Mouse (Mus musculus): ENCODE results near the gene Grin2c. TPM values are rescaled to one million over a fixed set of nuclear protein-coding genes. Genes with fewer than 3 reads are reported as not detected.

The Grin2c gene
- not detected in 2 replicates for polyA plus RNA-seq (2012; ENCODE audit: insufficient read depth, insufficient read length, low replicate concordance, missing spikeins)

- TF ChIP-seq CTCF (IDR thresholded peaks at IDR 0.05; ENCODE audit: insufficient read depth, low read depth, low read length) (no peak), POLR2A (IDR thresholded peaks at IDR 0.05; ENCODE audit: insufficient read depth, low read depth, low read length) (no peak)
- peak within 1 kb of the TSS; percentile 48 for H3K27ac ChIP-seq (ENCODE audit: insufficient read depth, low read depth, low read length)
- H3K4me1 ChIP-seq (ENCODE audit: control insufficient read depth, insufficient read depth, low read length) = peaks cover 20% of the 10 kb centered on the region
- 9% methylated on average over 44 of the region's 50 CpGs for WGBS
- H3K4me3 ChIP-seq (ENCODE audit: insufficient read depth, low read depth, low read length) = peak within 1 kb of the TSS; percentile 44
Measured at GRCm38 (mm10) chr11:115267061-115267883, at the start of gene Grin2c. Gene Grin2c (minus strand): TSS chr11:115267243.

GRCm38 (mm10) chr11:115314249-115314648, 47.2 kb upstream of the Grin2c start:
- 53% methylated on average over 2 of the region's 2 CpGs for WGBS
- TF ChIP-seq POLR2A (IDR thresholded peaks at IDR 0.05; ENCODE audit: insufficient read depth, low read depth, low read length) = no peak
- no peak for TF ChIP-seq CTCF (IDR thresholded peaks at IDR 0.05; ENCODE audit: insufficient read depth, low read depth, low read length)

GRCm38 (mm10) chr11:115308781-115309180, 41.7 kb upstream of the Grin2c start:
- TF ChIP-seq CTCF (IDR thresholded peaks at IDR 0.05; ENCODE audit: insufficient read depth, low read depth, low read length) (no peak), POLR2A (IDR thresholded peaks at IDR 0.05; ENCODE audit: insufficient read depth, low read depth, low read length) (no peak)
- peaks cover 6% of the 10 kb centered on the region; the same call in 1 of the 2 replicates for H3K4me1 ChIP-seq (ENCODE audit: control insufficient read depth, insufficient read depth, low read length)
- 90% methylated on average over 1 of the region's 1 CpGs for WGBS
- no peak overlapping the region for H3K4me3 ChIP-seq (ENCODE audit: insufficient read depth, low read depth, low read length)
- no peak overlapping the region for H3K27ac ChIP-seq (ENCODE audit: insufficient read depth, low read depth, low read length)

More at GRCm38 (mm10) chr11:115314249-115314648, 47.2 kb upstream of the Grin2c start:
- H3K4me1 ChIP-seq (ENCODE audit: control insufficient read depth, insufficient read depth, low read length) = peaks cover 13% of the 10 kb centered on the region
- no peak overlapping the region for H3K27ac ChIP-seq (ENCODE audit: insufficient read depth, low read depth, low read length)
- no peak overlapping the region for H3K4me3 ChIP-seq (ENCODE audit: insufficient read depth, low read depth, low read length)

GRCm38 (mm10) chr11:115306863-115307262, 39.8 kb upstream of the Grin2c start, which contains the start of gene Otop2:
Gene Otop2 (plus strand): TSS chr11:115307163.
- WGBS = 41% methylated on average over 8 of the region's 8 CpGs
- no peak within 1 kb of the TSS for H3K4me3 ChIP-seq (ENCODE audit: insufficient read depth, low read depth, low read length)
- peaks cover 6% of the 10 kb centered on the region; the same call in 1 of the 2 replicates for H3K4me1 ChIP-seq (ENCODE audit: control insufficient read depth, insufficient read depth, low read length)
- H3K27ac ChIP-seq (ENCODE audit: insufficient read depth, low read depth, low read length) = no peak within 1 kb of the TSS
- TF ChIP-seq POLR2A (IDR thresholded peaks at IDR 0.05; ENCODE audit: insufficient read depth, low read depth, low read length) (no peak), CTCF (IDR thresholded peaks at IDR 0.05; ENCODE audit: insufficient read depth, low read depth, low read length) (no peak)

GRCm38 (mm10) chr11:115303167-115303566, 36.1 kb upstream of the Grin2c start:
- Histone ChIP-seq H3K4me3 (ENCODE audit: insufficient read depth, low read depth, low read length) (no peak overlapping the region), H3K27ac (ENCODE audit: insufficient read depth, low read depth, low read length) (no peak overlapping the region), H3K4me1 (ENCODE audit: control insufficient read depth, insufficient read depth, low read length) (peaks cover 6% of the 10 kb centered on the region; the same call in 1 of the 2 replicates)
- 81% methylated on average over 8 of the region's 8 CpGs for WGBS
- no peak for TF ChIP-seq CTCF (IDR thresholded peaks at IDR 0.05; ENCODE audit: insufficient read depth, low read depth, low read length)

- no peak overlapping the region for H3K4me3 ChIP-seq (ENCODE audit: insufficient read depth, low read depth, low read length)
- peaks cover 8% of the 10 kb centered on the region; the same call in 1 of the 2 replicates for H3K4me1 ChIP-seq (ENCODE audit: control insufficient read depth, insufficient read depth, low read length)
- TF ChIP-seq CTCF (IDR thresholded peaks at IDR 0.05; ENCODE audit: insufficient read depth, low read depth, low read length) = no peak
- no peak for TF ChIP-seq POLR2A (IDR thresholded peaks at IDR 0.05; ENCODE audit: insufficient read depth, low read depth, low read length)
- 88% methylated on average over 2 of the region's 2 CpGs for WGBS
- H3K27ac ChIP-seq (ENCODE audit: insufficient read depth, low read depth, low read length) = no peak overlapping the region
Measured at GRCm38 (mm10) chr11:115301351-115301750, 34.3 kb upstream of the Grin2c start.

- Histone ChIP-seq H3K4me1 (ENCODE audit: control insufficient read depth, insufficient read depth, low read length) (peaks cover 10% of the 10 kb centered on the region; the same call in 1 of the 2 replicates), H3K4me3 (ENCODE audit: insufficient read depth, low read depth, low read length) (no peak overlapping the region), H3K27ac (ENCODE audit: insufficient read depth, low read depth, low read length) (no peak overlapping the region)
- 78% methylated on average over 4 of the region's 4 CpGs for WGBS
- TF ChIP-seq POLR2A (IDR thresholded peaks at IDR 0.05; ENCODE audit: insufficient read depth, low read depth, low read length) (no peak), CTCF (IDR thresholded peaks at IDR 0.05; ENCODE audit: insufficient read depth, low read depth, low read length) (no peak)
Measured at GRCm38 (mm10) chr11:115300745-115301144, 33.7 kb upstream of the Grin2c start.

- 78% methylated on average over 8 of the region's 8 CpGs for WGBS
- TF ChIP-seq CTCF (IDR thresholded peaks at IDR 0.05; ENCODE audit: insufficient read depth, low read depth, low read length) = no peak
- TF ChIP-seq POLR2A (IDR thresholded peaks at IDR 0.05; ENCODE audit: insufficient read depth, low read depth, low read length) = no peak
- no peak overlapping the region for H3K27ac ChIP-seq (ENCODE audit: insufficient read depth, low read depth, low read length)
- H3K4me1 ChIP-seq (ENCODE audit: control insufficient read depth, insufficient read depth, low read length) = peaks cover 10% of the 10 kb centered on the region; the same call in 1 of the 2 replicates
- H3K4me3 ChIP-seq (ENCODE audit: insufficient read depth, low read depth, low read length) = peak overlapping the region; percentile 7; the same call in 1 of the 2 replicates
Measured at GRCm38 (mm10) chr11:115298160-115298559, 31.1 kb upstream of the Grin2c start.

GRCm38 (mm10) chr11:115297214-115297826, 30.3 kb upstream of the Grin2c start, which contains the start of gene Fads6:
Gene Fads6 (minus strand): TSS chr11:115297663.
- Histone ChIP-seq H3K4me3 (ENCODE audit: insufficient read depth, low read depth, low read length) (peak within 1 kb of the TSS; percentile 55), H3K27ac (ENCODE audit: insufficient read depth, low read depth, low read length) (peak within 1 kb of the TSS; percentile 1; the same call in 1 of the 2 replicates), H3K4me1 (ENCODE audit: control insufficient read depth, insufficient read depth, low read length) (peaks cover 13% of the 10 kb centered on the region; the same call in 1 of the 2 replicates)
- WGBS = under 1% methylated on average over 43 of the region's 44 CpGs
- TF ChIP-seq CTCF (IDR thresholded peaks at IDR 0.05; ENCODE audit: insufficient read depth, low read depth, low read length) = peak; percentile 11; the same call in 1 of the 2 replicates
- TF ChIP-seq POLR2A (IDR thresholded peaks at IDR 0.05; ENCODE audit: insufficient read depth, low read depth, low read length) = peak; percentile 31; the same call in 1 of the 2 replicates
